Mouse (Mus musculus): ENCODE data around the gene Ubac2.

- TF ChIP-seq POLR2A (IDR thresholded peaks at IDR 0.05; ENCODE audit: borderline replicate concordance, extremely low read depth, insufficient read depth, insufficient read length, poor library complexity, severe bottlenecking) (no peak), CTCF (IDR thresholded peaks at IDR 0.05; ENCODE audit: borderline replicate concordance, extremely low read depth, insufficient read depth, insufficient read length) (no peak)
Observed at GRCm38 (mm10) chr14:121960997-121961396, 82.6 kb downstream of the Ubac2 start.

Data from brain, embryonic 14.5 days (tissue).